Mouse (Mus musculus) layer of hippocampus, adult 6 months (tissue): ENCODE measurements around the gene Pkn1. TPM values are rescaled to one million over a fixed set of nuclear protein-coding genes. Genes with fewer than 3 reads are reported as not detected.

ENCODE experiments used
- long read RNA-seq, 2 experiments: library from polyadenylated mRNA; unstranded; transcript quantifications; one replicate each; pipeline ENCODE4 v2.0.0; 2019 to 2020
- microRNA-seq: library from miRNA; unstranded; fragments of <30 nt; microRNA quantifications from one replicate; pipeline ENCODE4 v1.2.0, GENCODE M21; 2020
- polyA plus RNA-seq: library from polyadenylated mRNA; unstranded; fragments of <200 nt; fragmentation: Nextera tagmentation; gene quantifications from 2 replicates; pipeline ENCODE4 v1.2.3, GENCODE M21; 2021

The Pkn1 gene
- 3.0 and 4.8 TPM in 2 replicates for polyA plus RNA-seq
- long read RNA-seq, experiment 1, full-length matches to known transcripts, result 4 of 8 reads
- long read RNA-seq, experiment 1, partial matches to known transcripts, result 3 of 8 reads
- long read RNA-seq, experiment 1, other reads (novel, unspliced or antisense), result 1 of 8 reads
- long read RNA-seq, experiment 2, full-length matches to known transcripts, result 21 of 35 reads
- long read RNA-seq, experiment 2, partial matches to known transcripts, result 6 of 35 reads
- long read RNA-seq, experiment 2, other reads (novel, unspliced or antisense), result 8 of 35 reads

DNA sequence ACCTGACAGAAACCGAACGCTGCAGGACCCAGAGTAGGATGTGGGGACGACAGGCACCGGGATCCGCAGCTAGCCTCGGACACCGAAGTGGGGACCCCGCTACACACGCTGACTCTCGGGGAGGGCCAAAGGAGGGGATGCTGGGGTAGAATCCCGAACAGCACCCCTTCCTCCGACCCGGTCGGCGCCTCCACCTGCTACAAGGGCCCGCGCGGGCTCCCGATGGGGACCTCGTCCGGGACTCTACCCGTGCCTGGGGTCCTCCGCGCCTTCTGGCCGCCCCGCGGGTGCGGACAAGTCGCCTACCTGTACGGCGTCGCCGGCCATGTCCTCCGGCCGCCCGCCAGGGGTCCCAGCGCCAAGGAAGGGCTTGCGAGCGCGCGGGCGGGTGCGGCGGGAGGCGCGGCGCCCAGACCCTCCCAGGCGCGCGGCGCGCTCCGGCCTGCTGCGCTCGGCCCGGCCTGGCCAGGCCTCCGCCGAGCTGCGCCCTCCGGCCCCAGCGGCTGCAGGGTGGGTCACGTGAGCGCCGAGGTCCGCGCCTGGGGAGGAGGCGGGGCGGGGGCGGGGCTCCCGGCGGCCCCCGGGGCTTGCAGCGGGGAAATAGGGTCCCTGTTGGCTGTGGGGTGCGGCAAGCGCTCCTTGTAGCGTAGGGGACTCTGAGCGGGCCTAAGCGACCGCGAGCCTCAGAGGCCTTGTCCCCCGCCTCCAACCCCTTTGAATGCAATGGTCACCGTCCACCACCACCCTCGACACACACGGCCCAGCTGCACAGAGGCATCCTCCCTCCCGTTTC is at the start of gene Pkn1:
Gene Pkn1, minus strand, starts transcription at position 519 of the 793 bp plus-strand sequence.

DNA sequence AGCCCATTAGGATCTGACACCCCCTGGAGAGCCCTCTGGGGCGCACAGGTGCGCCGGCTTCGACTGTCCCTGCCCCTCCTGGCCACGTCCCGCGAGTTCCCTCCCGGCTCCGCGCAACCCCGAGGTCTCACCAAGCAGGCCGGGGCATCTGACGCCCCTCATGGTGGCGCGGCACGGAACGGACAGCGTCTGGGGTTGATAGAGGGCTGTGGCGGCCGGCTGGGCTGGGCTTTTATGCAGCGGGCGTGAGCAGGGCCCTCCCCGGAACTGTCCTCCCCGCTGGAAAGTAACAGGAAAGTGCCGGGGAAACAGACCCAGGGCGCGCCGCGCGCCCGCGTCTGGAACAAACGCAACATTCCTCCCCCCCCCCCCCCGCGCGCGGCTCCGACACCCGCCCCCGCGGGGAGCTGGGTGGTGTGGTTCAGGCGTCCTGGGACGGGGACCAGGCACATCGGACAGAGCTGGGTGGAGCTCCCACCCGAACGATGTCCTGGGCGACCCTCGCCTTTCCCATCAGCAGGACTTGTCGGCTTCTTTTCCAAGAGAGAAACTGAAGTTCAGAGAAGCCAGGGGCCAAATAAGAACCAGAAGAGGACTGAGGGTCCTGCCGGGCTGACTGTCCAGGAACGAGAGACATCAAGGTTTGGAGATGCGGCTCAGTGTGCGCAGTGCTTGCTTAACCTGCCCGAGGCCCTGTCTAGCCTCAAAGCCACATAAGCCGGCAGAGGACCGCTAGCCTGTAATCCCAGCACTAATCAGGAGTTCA is 42.2 kb upstream of the Pkn1 start, which contains the start of gene Adgre5:
Gene Adgre5, minus strand, starts transcription at position 351 of the 766 bp plus-strand sequence.

DNA sequence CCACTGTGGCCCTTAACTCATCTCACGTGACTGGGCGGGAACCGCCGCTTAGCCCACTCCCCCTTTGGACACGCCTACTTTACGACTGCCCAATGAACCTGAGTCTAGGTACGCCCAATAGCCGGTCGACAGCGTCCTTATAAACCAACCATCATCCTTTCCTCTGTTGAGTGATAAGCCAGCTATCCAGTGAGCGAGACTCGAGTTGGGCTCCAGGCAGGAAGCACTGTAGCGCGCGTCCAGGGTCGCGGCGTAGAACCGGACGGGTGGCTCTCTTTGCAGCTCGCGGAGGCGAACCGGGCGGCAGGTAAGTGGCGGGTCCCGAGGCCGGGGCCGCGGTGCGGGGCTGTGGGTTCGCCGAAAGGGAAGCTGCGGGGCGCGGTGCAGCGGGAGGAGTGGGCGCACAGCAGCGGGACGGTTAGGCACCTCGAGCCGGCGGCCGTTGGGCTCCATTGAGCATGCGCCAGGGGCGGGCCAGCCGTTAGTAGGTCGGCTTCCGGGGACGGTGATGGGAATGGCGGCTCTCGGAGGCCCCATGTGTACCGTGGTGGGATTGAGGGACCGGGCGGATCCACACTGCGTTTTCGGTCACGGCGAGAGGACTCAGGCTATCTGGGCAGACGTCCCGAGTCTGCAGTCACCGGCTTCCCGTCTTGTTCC is 16.2 kb upstream of the Pkn1 start, which contains the start of gene Ddx39:
Gene Ddx39, plus strand, starts transcription at position 147 of the 660 bp plus-strand sequence.

GRCm38 (mm10) chr8:83665969-83666865 is 32.8 kb downstream of the Pkn1 start, which contains the start of gene Ptger1:
Gene Ptger1 (plus strand): TSS chr8:83666678.

DNA sequence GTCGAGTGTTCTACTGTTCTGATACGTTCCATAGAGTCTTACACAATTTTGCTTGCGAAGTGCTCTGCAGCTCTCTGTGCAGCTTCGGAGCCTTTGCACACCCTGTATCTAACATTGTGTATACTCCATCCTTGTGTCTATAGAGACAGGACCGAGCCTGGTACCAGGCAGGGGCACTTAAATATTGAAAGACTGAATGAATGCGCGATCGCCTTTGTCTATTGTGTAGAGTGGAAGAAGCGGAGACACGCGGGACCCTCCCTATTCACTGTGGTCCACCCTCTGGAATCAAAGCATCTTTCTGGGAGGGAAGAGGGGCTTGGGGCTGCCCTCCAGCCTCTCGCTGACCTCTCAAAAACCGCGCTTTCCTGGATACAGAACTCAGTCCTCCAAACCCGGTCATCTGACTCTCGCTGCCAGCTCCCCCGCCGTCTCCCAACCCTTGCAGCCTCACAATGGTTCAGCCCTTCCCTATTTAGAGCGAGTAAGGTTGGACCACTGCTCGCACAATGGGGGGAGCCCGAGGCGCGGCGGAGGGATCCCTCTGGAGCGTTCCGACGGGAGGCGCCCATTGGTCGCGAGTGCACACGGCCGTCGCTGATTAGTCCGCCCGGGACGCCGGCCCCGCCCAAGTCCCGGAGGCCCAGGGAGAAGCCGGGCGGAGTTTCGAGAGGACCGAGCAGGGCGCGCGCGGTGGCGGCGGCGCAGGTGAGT is 46.8 kb downstream of the Pkn1 start, which contains the start of gene Gipc1:
Gene Gipc1, plus strand, starts transcription at position 648 of the 714 bp plus-strand sequence.

Small RNA genes lying within 50 kb of the gene (microRNA-seq; reads per million reads assigned to microRNA genes)
- gene Mir1668, result 0.86 reads per million

Other genes starting within 250 kb of the Pkn1 start
- gene Scoc, start 240.8 kb downstream of the Pkn1 start, polyA plus RNA-seq, result 429 and 455 TPM in 2 replicates
- gene Olfr370, start 163.4 kb downstream of the Pkn1 start, polyA plus RNA-seq, result not detected in 2 replicates
- 527 and 627 TPM in 2 replicates for gene Ndufb7, start 132.5 kb downstream of the Pkn1 start, polyA plus RNA-seq
- 1,403 and 1,488 TPM in 2 replicates for gene Tecr, start 91.2 kb downstream of the Pkn1 start, polyA plus RNA-seq
- 35.0 and 40.0 TPM in 2 replicates for gene Dnajb1, start 91.0 kb downstream of the Pkn1 start, polyA plus RNA-seq
- 91.1 and 100 TPM in 2 replicates for gene Gipc1, start 46.5 kb downstream of the Pkn1 start, polyA plus RNA-seq
- gene Ptger1, start 32.5 kb downstream of the Pkn1 start, polyA plus RNA-seq, result 0.21 and 0.26 TPM in 2 replicates
- gene Ddx39, start 16.0 kb upstream of the Pkn1 start, polyA plus RNA-seq, result 20.6 TPM in 2 replicates
- gene Adgre5, start 42.1 kb upstream of the Pkn1 start, polyA plus RNA-seq, result 3.6 and 4.5 TPM in 2 replicates
- gene Adgrl1, start 200.9 kb upstream of the Pkn1 start, polyA plus RNA-seq, result 16.6 and 20.0 TPM in 2 replicates